Mouse (Mus musculus): ENCODE measurements around the gene Plin4. TPM values are rescaled to one million over a fixed set of nuclear protein-coding genes. Genes with fewer than 3 reads are reported as not detected.

Plin4 gene
- polyA plus RNA-seq, 1 experiment from 2014 or later, result 0.05 TPM

- WGBS, result 91% methylated on average over 5 of the region's 5 CpGs
Observed at GRCm38 (mm10) chr17:56051369-56051768, 58.2 kb downstream of the Plin4 start.

More at GRCm38 (mm10) chr17:56051369-56051768, 58.2 kb downstream of the Plin4 start:
- Histone ChIP-seq H3K4me1 (replicated peaks) (peaks cover 2% of the 10 kb centered on the region; the same call in 1 of the 2 replicates), H3K4me3 (no peak overlapping the region), H3K27me3 (replicated peaks) (no peaks in the 10 kb centered on the region), H3K36me3 (peaks cover 72% of the 10 kb centered on the region), H3K9ac (no peak overlapping the region), H3K27ac (ENCODE audit: poor library complexity, severe bottlenecking) (no peak overlapping the region), H3K4me2 (no peak overlapping the region), H3K9me3 (replicated peaks) (no peaks in the 10 kb centered on the region)
- ATAC-seq (ENCODE audit: insufficient number of reproducible peaks, low FRiP score), result no peak

Other genes with a start within 250 kb of the Plin4 start
- 6.3 and 7.4 TPM in 2 replicates for gene Zfp119a, start 230.9 kb downstream of the Plin4 start, polyA plus RNA-seq (2016; fragmentation: Nextera tagmentation; extraction: Ambion mirVana)
- 7.3 and 8.0 TPM in 2 replicates for gene Zfp959, start 217.7 kb downstream of the Plin4 start, polyA plus RNA-seq (2016; fragmentation: Nextera tagmentation; extraction: Ambion mirVana)
- 3.1 and 4.3 TPM in 2 replicates for gene Zfp119b, start 160.3 kb downstream of the Plin4 start, polyA plus RNA-seq (2016; fragmentation: Nextera tagmentation; extraction: Ambion mirVana)
- 0.40 TPM in 1 of 2 replicates, not detected in the other for gene Ebi3, start 157.2 kb downstream of the Plin4 start, polyA plus RNA-seq (2016; fragmentation: Nextera tagmentation; extraction: Ambion mirVana)
- gene Yju2, start 150.7 kb downstream of the Plin4 start, polyA plus RNA-seq (2016; fragmentation: Nextera tagmentation; extraction: Ambion mirVana), result 17.4 and 17.5 TPM in 2 replicates
- gene Shd, start 139.3 kb downstream of the Plin4 start, polyA plus RNA-seq (2016; fragmentation: Nextera tagmentation; extraction: Ambion mirVana), result 7.2 and 9.2 TPM in 2 replicates
- 5.2 and 5.6 TPM in 2 replicates for gene Fsd1, start 123.3 kb downstream of the Plin4 start, polyA plus RNA-seq (2016; fragmentation: Nextera tagmentation; extraction: Ambion mirVana)
- gene Stap2, start 104.2 kb downstream of the Plin4 start, polyA plus RNA-seq (2016; fragmentation: Nextera tagmentation; extraction: Ambion mirVana), result 10.2 and 10.4 TPM in 2 replicates
- gene Mpnd, start 104.1 kb downstream of the Plin4 start, polyA plus RNA-seq (2016; fragmentation: Nextera tagmentation; extraction: Ambion mirVana), result 75.4 and 78.7 TPM in 2 replicates
- gene Sh3gl1, start 73.2 kb downstream of the Plin4 start, polyA plus RNA-seq (2016; fragmentation: Nextera tagmentation; extraction: Ambion mirVana), result 93.2 and 96.6 TPM in 2 replicates
- gene Chaf1a, start 69.4 kb downstream of the Plin4 start, polyA plus RNA-seq (2016; fragmentation: Nextera tagmentation; extraction: Ambion mirVana), result 22.0 and 22.6 TPM in 2 replicates
- 35.5 and 39.8 TPM in 2 replicates for gene Ubxn6, start 34.8 kb downstream of the Plin4 start, polyA plus RNA-seq (2016; fragmentation: Nextera tagmentation; extraction: Ambion mirVana)
- gene Hdgfl2, start 30.2 kb downstream of the Plin4 start, polyA plus RNA-seq (2016; fragmentation: Nextera tagmentation; extraction: Ambion mirVana), result 93.1 and 95.1 TPM in 2 replicates
- 0.09 and 0.17 TPM in 2 replicates for gene Plin5, start 7.8 kb upstream of the Plin4 start, polyA plus RNA-seq (2016; fragmentation: Nextera tagmentation; extraction: Ambion mirVana)
- gene Lrg1, start 12.2 kb upstream of the Plin4 start, polyA plus RNA-seq (2016; fragmentation: Nextera tagmentation; extraction: Ambion mirVana), result 0.18 TPM in 1 of 2 replicates, not detected in the other
- gene Sema6b, start 30.5 kb upstream of the Plin4 start, polyA plus RNA-seq (2016; fragmentation: Nextera tagmentation; extraction: Ambion mirVana), result 0.44 and 0.57 TPM in 2 replicates
- 4.8 and 5.0 TPM in 2 replicates for gene Tnfaip8l1, start 52.7 kb upstream of the Plin4 start, polyA plus RNA-seq (2016; fragmentation: Nextera tagmentation; extraction: Ambion mirVana)
- 72.9 and 73.2 TPM in 2 replicates for gene Mydgf, start 74.1 kb upstream of the Plin4 start, polyA plus RNA-seq (2016; fragmentation: Nextera tagmentation; extraction: Ambion mirVana)
- gene Dpp9, start 109.1 kb upstream of the Plin4 start, polyA plus RNA-seq (2016; fragmentation: Nextera tagmentation; extraction: Ambion mirVana), result 27.8 and 28.4 TPM in 2 replicates
- gene Fem1a, start 147.0 kb upstream of the Plin4 start, polyA plus RNA-seq (2016; fragmentation: Nextera tagmentation; extraction: Ambion mirVana), result 19.5 and 19.9 TPM in 2 replicates
- gene Ticam1, start 167.0 kb upstream of the Plin4 start, polyA plus RNA-seq (2016; fragmentation: Nextera tagmentation; extraction: Ambion mirVana), result 8.6 and 9.5 TPM in 2 replicates
- gene Plin3, start 183.1 kb upstream of the Plin4 start, polyA plus RNA-seq (2016; fragmentation: Nextera tagmentation; extraction: Ambion mirVana), result 59.1 and 60.0 TPM in 2 replicates
- not detected in 2 replicates for gene Arrdc5, start 190.5 kb upstream of the Plin4 start, polyA plus RNA-seq (2016; fragmentation: Nextera tagmentation; extraction: Ambion mirVana)
- gene Uhrf1, start 193.5 kb upstream of the Plin4 start, polyA plus RNA-seq (2016; fragmentation: Nextera tagmentation; extraction: Ambion mirVana), result 88.4 and 91.2 TPM in 2 replicates
- 34.3 and 37.1 TPM in 2 replicates for gene Kdm4b, start 216.3 kb upstream of the Plin4 start, polyA plus RNA-seq (2016; fragmentation: Nextera tagmentation; extraction: Ambion mirVana)